Mouse (Mus musculus) embryo, embryonic 11.5 days (tissue): ENCODE measurements around the gene Cbx4.

Experiments used
- DNase-seq: peaks from one replicate; pipeline ENCODE4 v3.0.0-alpha.2; 2012; ENCODE audit warnings: low read depth, low spot score

Cbx4 gene

DNA sequence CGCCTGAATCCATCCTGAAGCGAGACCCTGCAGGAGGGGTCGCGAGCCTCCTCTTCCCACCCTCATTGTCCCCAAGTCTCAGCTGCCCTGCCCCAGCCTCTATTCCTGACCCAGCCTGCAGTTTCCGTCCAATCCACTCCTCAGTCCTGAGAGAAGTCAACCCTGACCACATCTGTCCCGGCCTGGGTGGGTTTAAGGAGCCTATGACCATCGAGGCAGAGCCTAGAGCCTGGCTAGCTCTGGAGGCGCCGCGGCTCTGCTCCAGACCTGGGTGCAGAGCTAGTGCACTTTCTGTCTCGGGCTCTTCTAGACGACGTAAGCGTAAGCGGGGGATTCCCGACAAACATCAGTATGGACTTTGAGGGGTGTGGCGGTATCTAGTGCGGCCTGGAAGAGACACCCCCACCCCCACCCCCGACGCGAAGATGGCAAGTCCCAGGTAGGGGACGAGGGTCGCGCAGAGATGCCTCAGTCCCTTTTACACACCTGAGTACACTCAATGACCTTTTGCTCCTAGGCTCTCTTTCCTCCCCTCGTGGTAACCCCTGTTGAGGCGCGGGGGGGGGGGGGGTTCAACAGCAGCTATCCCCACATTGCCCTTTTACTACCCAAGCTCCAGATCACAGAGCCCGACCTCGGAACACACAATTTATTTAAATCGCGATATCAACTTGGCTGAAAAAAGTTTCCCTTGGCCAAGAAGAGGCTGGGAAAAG lies 44.1 kb downstream of the Cbx4 start:
- no peak for DNase-seq

DNA sequence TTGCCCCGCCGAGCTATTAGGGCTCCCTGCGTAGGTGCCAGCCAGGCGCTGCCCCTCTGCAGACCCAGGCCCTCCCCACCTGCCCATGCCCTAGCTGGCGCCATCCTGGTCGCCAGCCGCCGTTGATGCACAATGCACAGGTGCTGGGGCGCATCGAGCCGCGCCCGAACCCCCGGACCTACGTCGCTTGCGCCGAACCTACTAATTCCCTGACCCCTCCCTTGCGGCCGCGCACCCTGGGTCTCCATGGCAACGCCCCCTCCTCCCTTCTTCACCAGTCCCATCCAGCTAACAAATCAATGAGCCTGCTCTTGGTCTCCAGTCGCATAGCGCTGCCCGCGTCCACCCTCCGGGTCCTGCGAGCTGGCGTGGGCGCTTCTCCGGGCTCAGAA lies 44.7 kb downstream of the Cbx4 start:
- no peak for DNase-seq

DNA sequence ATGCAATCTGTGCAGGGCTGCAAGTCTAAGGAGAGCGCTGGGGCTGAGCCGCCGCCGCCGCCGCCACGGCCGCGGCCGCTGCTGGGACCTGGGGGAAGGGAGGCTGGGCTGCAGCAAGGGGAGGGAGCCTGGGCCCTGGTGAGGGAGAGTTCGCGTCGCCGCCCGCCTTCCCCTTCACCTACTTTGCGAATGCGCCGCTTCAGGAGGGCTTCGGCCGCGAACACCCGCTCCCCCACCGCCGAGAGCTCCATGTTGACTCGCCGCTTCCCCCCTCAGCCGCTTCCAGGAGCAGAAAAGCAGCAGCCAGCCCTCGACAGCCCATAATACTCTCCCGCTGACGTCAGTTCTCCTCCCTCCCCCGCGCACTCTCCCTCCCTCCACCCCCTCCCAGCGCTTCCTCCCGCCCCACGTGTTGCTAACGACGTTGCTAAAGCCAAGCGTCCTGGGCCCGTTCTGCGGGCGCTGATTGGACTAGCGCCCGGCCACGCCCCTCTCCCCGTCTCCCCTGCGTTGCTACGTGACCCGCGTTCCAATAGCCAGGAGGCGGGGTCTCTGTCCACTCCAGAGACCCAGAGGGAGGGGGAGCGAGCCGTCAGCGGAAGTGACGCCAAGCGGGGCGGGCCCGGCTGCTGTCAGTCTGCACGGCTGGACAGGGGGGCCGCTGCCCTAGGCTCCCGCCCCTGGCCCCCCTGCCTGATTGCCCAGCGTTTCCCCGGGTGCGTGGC lies 45.3 kb downstream of the Cbx4 start, which contains the start of gene Cbx8:
TSS of gene Cbx8 (minus strand) at position 370 of the 725 bp plus-strand sequence.
- DNase-seq: peak; percentile 100

DNA sequence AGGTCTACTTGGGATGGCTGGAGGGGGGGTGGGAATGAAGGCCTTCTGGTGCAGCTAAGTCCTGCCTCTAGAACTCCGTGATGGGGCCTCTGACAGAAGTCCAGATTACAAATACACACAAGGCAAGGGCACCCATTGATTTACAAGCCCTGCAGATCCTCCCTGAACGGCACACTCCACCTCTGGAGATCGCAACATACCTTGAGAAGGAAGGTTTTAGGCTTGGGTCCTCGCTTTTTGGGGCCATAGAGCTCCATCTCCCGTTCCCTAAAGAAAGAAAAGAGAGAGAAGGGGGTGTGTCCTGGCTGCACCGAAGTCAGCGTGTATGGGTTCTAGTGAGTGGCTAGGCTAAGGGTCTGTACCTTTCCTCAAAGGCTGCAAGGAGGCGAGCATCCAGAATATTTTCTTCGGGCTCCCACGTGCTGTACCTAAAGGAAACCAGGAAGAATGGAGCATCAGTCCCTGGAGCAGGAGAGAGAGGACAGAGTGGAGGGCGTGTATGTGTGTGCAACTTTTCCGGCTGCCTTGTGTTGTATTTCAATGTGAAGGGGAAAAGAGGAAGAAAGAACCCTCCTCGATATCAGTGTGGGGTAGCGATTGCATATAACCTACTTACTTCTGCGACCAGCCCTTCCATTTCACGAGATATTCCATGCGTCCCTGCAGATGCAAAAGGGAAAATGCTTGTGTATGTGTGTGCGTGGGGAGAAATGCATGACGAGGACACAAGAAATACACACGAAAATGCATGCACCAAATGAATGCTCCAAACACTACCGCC lies 46.1 kb downstream of the Cbx4 start:
- DNase-seq: no peak

DNA sequence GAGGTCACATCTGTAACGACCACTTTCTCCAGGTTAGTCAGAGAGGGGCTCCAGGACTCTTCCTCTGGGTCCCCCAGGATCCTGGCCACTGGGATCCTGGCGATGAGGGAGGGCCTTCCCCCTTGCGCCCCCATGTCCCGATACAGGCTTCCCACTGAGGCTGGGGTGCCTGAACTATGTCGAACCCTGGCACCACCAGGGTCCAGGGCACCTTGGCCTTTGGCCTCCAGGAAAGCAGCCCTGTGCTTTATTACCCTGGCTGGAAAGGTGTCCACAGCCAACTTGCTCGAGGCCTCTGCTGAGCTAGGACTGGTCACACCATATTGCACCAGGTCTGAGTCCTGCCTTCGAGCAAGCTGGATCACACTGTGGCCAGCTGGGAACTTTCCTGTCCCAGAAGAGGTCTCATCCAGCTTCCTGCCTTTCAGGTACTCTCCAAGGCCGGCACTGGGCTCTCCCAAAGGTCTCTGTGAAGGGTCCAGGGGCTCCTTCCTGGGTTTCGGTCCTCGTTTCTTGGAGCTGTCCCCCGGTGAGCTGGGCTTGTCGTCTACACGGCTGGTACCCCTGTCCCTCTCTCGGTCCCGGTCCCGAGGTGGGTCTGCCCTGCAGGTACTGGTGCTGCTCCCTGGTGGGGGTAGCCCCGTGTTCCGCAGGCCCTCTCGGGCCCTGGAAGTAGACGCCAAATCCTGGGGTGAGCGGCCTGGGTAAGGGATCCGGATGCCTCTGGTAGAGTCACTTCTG lies 47.1 kb downstream of the Cbx4 start:
- DNase-seq: no peak

DNA sequence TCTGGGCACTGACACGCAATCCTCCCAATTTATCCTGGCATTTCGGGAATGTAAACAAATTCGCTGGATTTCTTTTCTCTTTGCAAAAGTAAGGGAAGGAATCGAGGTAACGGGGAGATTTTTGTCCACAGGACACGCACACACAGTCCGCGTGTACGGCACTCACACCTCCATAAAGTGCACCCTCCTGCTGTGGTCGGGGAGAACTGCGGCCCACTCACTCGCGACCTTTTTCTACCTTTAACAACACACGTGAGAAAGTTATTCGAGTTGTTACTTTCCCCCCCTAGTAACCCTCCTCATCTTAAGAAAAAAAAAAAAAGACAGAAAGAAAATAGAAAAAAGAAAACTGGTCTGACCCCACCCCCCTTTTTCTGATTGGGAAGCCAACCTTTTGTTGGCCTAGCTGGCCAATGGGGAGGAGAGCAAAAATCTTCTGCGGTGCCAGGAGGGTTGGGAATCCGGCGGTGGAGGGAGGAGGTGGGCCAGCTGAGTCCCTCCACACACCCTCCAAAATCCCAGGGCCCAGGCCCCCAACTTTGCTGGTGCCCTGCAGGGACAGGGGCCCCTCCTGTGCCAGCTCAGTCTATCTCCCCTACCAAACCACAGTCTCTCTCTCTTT lies 48.1 kb downstream of the Cbx4 start:
- no peak for DNase-seq

DNA sequence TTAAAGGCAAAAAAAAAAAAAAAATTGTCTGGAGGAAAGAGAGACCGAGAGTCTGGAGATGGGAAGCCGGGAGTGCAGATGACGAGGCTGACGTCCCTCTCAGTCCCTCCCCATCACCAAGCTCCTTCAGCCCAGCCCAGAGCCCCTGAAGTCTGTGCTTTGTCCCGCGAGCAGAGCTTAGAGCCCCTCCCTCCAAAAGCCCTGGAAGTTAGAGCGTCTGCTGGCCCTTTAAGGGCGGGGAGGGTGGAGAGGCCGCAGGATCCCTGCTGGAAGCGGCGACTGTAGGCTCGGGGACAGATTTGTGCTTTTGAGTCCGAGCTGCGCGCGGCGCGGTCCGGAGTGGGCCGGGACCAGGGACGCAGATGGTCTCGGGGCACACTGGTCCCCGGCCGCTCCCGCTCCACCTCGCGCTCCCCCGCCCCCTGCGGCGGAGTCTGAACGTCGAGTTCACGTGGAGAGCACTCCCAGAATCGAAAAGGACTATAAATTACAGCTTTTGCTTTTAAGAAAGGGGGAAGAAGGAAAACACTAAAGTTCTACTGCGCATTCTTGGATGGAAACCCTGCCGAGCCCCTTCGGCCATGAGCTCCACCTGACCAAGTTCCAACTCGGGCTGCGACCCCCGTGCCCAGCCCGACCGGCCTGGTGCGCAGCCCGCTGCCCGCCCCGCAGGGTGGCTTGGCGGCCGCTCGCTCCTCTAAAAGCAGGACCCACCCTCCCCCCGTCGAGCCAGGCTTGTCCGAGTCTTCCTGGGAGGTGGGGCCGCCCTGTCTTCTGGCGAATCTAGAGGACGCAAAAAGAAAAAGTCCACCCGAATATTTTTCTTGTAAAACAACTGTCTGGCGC lies 48.9 kb downstream of the Cbx4 start:
- DNase-seq: no peak

DNA sequence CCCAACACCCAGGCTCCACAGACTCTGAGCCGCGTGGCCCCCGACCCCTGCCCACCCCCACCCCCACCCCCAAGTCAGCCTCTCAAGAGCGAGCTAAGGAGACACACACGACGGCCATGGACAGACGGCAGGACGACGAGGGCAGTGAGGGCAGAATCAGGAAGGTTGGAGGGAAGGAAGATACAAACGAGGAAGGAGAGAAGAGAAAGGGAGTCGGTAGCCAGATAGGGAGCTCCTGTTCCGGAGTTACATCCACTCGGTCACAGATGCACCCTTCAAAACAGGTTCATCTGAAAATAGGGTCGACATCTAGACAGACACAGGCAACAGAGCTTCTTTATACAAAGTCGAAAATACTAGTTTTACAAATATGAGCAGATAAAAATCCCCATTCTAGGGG lies 49.6 kb downstream of the Cbx4 start:
- no peak for DNase-seq

DNA sequence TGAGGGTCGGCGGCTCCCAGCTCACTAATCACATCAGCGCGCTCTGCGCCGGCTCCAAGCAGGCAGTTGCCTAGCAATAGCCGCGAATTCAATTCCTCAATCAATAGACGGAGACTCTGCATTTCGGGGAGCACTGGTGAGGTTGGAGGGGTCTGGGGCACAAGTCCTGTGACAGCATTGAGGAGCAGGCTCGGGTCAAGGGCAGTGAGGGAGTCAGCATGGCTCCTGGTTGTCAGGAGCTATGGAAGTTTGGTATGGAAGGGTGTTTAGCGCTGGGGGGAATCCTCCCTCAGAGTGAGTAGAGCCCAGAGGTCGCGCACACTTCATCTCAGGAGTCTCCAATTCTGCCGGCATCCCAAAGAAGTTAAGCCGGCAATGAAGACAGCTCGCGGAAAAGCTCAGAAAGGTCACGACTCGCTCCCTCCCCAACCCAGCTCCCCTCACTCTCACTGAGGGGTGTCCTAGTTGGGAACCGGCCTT lies 50.3 kb downstream of the Cbx4 start:
- no peak for DNase-seq

DNA sequence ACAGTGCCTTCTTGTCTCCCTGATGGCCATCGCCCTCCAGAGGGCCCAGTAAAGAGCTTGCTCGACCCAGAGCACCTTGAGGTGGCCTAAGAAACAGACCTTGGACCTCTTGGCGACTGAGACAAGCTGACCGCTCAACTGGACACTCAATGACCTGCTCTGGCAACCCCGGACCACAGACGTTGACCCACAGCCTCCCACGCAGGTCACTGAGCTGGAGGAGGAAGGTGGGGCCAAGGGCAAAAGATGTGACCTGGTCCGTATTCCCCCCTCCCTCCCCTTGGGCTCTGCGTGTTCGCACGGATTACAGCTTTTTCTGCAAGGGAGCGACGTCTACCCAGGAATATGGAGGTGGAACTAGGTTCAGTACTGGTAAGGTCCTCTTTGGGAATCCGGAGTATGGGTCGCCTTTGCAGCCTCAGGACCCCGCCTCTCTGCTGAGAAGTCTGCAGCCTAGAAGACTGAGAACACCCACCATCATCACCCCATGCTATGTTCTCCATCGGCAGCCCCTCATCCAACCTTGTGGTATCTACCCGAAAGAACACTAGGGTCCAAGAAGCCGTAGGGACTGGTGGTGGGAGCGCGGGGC lies 50.8 kb downstream of the Cbx4 start:
- no peak for DNase-seq

DNA sequence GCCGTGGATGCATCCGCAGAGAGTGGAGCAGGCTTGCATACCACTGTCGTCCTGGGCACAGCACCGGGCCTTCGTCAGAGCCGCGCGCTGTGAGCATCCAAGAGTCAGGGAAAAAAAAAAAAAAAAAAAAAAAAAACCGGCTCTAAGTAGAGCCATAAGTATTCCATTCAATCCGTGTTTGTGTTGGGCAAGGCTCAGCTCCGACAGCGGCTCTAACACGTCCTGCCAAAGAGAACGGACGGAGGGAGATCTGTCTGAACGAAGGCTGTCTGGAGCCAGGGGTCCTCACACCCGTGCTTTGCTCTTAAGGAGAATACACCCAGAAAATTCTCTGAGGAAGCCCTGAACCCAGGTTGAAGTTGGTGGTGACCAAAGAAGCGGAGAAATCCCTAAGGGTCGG lies 51.4 kb downstream of the Cbx4 start:
- no peak for DNase-seq

DNA sequence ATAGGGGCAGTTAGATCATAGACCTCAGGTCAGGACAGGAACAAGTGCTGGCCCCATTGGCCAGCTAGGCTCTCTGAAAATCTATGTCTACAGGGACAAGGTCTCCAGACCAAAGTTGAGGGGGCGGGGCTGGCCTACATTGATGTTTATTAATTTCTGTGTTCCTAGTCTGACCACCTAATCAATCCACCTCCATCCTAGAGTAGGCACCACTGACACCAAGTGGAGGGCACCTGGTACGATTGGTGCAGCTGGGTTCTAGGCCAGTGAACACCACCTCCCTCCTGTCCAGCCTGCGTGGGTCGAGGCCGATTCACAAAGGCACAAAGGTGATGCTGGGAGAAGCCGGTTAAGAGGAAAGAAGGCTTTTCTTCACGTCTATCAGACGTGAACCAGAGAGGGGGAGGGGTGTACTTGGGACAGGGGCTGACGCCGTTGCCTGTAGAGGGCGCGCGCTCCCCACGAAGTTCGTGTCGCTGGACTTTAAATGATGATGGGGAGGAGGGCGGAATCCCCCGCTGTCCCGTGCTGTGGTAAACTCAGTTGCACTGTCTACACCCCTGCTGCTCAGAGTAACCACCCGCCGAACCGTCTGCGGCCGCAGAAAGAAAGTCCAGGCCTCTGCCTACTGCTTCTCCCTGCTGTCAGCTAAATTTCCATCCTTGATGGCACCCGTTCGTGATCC lies 52.0 kb downstream of the Cbx4 start:
- peak; percentile 74 for DNase-seq
